Mouse (Mus musculus) testis, adult 2 months (tissue): Measurements from ENCODE around the gene Cacng7. TPM values are rescaled to one million over a fixed set of nuclear protein-coding genes. Genes with fewer than 3 reads are reported as not detected.
"Not testable (repeated sequence)": the region's sequence is repeated elsewhere in the genome, so short reads cannot be mapped to it uniquely, and the experiment has no call there.

Experiments used
- H3K27ac ChIP-seq: fragments of 200-500 bp; 2 replicates; pipeline ENCODE4 v1.5.1; 2012; ENCODE audit warnings: low read depth, low read length; ENCODE audit not compliant: control insufficient read depth, insufficient read depth
- H3K27me3 ChIP-seq: fragments of 200-500 bp; 2 replicates; pipeline ENCODE4 v1.6.1; 2012; ENCODE audit warnings: mild to moderate bottlenecking, low read length, moderate library complexity; ENCODE audit not compliant: control insufficient read depth, insufficient read depth
- H3K36me3 ChIP-seq: fragments of 200-500 bp; 2 replicates; pipeline ENCODE4 v1.6.1; 2012; ENCODE audit warnings: mild to moderate bottlenecking, low read length; ENCODE audit not compliant: control insufficient read depth, insufficient read depth
- H3K4me1 ChIP-seq: fragments of 200-500 bp; 2 replicates; pipeline ENCODE4 v1.6.1; 2012; ENCODE audit warnings: low read length; ENCODE audit not compliant: control insufficient read depth, insufficient read depth
- H3K4me3 ChIP-seq: fragments of 200-500 bp; 2 replicates; pipeline ENCODE4 v1.5.1; 2012; ENCODE audit warnings: low read depth, mild to moderate bottlenecking, low read length, moderate library complexity, mixed read lengths; ENCODE audit not compliant: control insufficient read depth
- CTCF ChIP-seq: fragments of 200-500 bp; IDR thresholded peaks from 2 replicates; pipeline ENCODE4 v1.5.1; 2012; ENCODE audit warnings: low read depth, mild to moderate bottlenecking, inconsistent platforms, low read length, moderate library complexity; ENCODE audit not compliant: control insufficient read depth, insufficient read depth, insufficient replicate concordance
- POLR2A ChIP-seq: fragments of 200-500 bp; IDR thresholded peaks from 2 replicates; pipeline ENCODE4 v1.6.1; 2012; ENCODE audit warnings: low read depth, mild to moderate bottlenecking, inconsistent platforms, low read length, moderate library complexity; ENCODE audit not compliant: control insufficient read depth
- polyA plus RNA-seq: library from polyadenylated mRNA; depleted of rRNA; stranded (reverse); fragments of >200 nt; gene quantifications from 2 replicates; pipeline ENCODE4 v1.2.3, GENCODE M21; 2012

Cacng7 gene
- polyA plus RNA-seq, 1 experiment: 1.9 TPM

GRCm38 (mm10) chr7:3391809-3392208 is 59.1 kb downstream of the Cacng7 start:
- Histone ChIP-seq H3K4me3 (peak overlapping the region; percentile 72), H3K27ac (no peak overlapping the region)
- TF ChIP-seq POLR2A (0 out of 2 replicates have a peak, but pooled peaks have one; percentile 14), CTCF (no peak)

GRCm38 (mm10) chr7:3397355-3397754 is 64.6 kb downstream of the Cacng7 start:
- Histone ChIP-seq H3K4me1 (peaks cover 4% of the 10 kb centered on the region), H3K4me3 (no peak overlapping the region)

More at GRCm38 (mm10) chr7:3391809-3392208, 59.1 kb downstream of the Cacng7 start:
- Histone ChIP-seq H3K36me3 (no peaks in the 10 kb centered on the region; the same call in 1 of the 2 replicates), H3K27me3 (no peaks in the 10 kb centered on the region), H3K4me1 (peaks cover 21% of the 10 kb centered on the region)

GRCm38 (mm10) chr7:3397797-3398196 is 65.0 kb downstream of the Cacng7 start:
- no peak overlapping the region for H3K4me3 ChIP-seq
- TF ChIP-seq POLR2A (no peak), CTCF (no peak)
- H3K4me1 ChIP-seq: peaks cover 4% of the 10 kb centered on the region
- no peak overlapping the region for H3K27ac ChIP-seq
- H3K27me3 ChIP-seq: no peaks in the 10 kb centered on the region
- no peaks in the 10 kb centered on the region for H3K36me3 ChIP-seq

More at GRCm38 (mm10) chr7:3397355-3397754, 64.6 kb downstream of the Cacng7 start:
- TF ChIP-seq POLR2A (no peak), CTCF (no peak)
- no peaks in the 10 kb centered on the region for H3K36me3 ChIP-seq
- H3K27ac ChIP-seq: no peak overlapping the region
- H3K27me3 ChIP-seq: no peaks in the 10 kb centered on the region

GRCm38 (mm10) chr7:3398363-3398762 is 65.6 kb downstream of the Cacng7 start:
- not testable (repeated sequence) for H3K4me3 ChIP-seq, H3K4me1 ChIP-seq, H3K36me3 ChIP-seq, H3K27ac ChIP-seq, H3K27me3 ChIP-seq

- H3K27me3 ChIP-seq: no peaks in the 10 kb centered on the region
- H3K4me1 ChIP-seq: 0 out of 2 replicates have a peak, but pooled peaks cover 2% of the 10 kb centered on the region
- H3K27ac ChIP-seq: no peak overlapping the region
- H3K36me3 ChIP-seq: no peaks in the 10 kb centered on the region
- no peak for TF ChIP-seq CTCF
- no peak for TF ChIP-seq POLR2A
- no peak overlapping the region for H3K4me3 ChIP-seq
These were observed 67.2 kb downstream of the Cacng7 start for GRCm38 (mm10) chr7:3399937-3400336.

- no peak overlapping the region for H3K27ac ChIP-seq
- peaks cover 13% of the 10 kb centered on the region for H3K4me1 ChIP-seq
- no peak overlapping the region for H3K4me3 ChIP-seq
- no peaks in the 10 kb centered on the region for H3K27me3 ChIP-seq
- H3K36me3 ChIP-seq: no peaks in the 10 kb centered on the region
- no peak for TF ChIP-seq CTCF
- TF ChIP-seq POLR2A: no peak
These were observed 77.2 kb downstream of the Cacng7 start for GRCm38 (mm10) chr7:3409729-3410520.

- Histone ChIP-seq H3K27ac (no peak overlapping the region), H3K4me1 (peaks cover 18% of the 10 kb centered on the region), H3K27me3 (no peaks in the 10 kb centered on the region), H3K4me3 (peak overlapping the region; percentile 71), H3K36me3 (no peaks in the 10 kb centered on the region)
- TF ChIP-seq POLR2A: no peak; the same call in 1 of the 2 replicates
- TF ChIP-seq CTCF: no peak
These were observed 78.6 kb downstream of the Cacng7 start for GRCm38 (mm10) chr7:3411160-3411941.
